Mouse (Mus musculus): ENCODE measurements around the gene Ssh3.
A peak's percentile ranks its signal among the peaks of the same experiment; 100 is the strongest.

Gene Ssh3

DNA sequence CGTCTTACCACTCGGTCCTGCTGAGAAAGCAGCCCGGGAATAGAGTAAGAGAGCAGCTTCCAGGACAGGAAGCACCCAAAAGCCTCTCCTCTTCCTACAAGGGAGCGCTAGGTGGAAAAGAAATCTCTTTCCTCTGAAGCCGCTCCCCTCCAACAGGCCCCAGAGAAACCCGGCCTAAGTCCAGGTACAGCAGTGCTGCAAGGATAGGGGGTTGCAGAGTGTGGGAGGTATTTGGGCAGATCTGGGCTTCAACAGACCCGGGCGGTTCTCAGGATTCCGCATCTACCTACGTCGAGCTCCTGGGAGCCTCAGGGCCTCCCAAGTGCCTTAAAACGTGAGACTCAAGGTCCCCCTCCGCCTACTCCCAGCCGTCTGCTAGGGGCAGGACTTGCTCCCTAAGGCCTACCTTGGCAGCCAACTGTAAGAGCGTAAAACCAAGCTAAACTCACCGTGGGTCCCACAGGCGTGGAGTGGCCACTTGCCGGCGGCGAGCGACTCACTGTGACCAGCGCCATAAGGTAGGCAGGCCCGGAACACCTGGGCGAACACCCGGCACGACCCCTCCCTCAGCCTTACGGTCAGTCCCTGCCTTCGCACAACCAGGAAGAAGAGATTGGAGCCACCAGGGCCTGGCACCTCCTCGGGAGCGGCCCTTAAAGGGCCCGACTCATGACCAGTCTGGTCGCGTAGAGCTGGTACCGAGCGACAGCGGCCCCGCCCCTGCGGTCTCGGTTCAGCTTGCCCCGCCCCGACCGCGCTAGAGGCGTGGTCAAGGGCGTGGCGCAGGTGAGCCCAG, at the start of gene Ssh3:
Gene Ssh3, minus strand, starts transcription at position 615 of the 796 bp plus-strand sequence.
- peak in 1 of 2 experiments; percentile 76 for DNase-seq (ENCODE audit: low spot score in 2 of 2)

DNA sequence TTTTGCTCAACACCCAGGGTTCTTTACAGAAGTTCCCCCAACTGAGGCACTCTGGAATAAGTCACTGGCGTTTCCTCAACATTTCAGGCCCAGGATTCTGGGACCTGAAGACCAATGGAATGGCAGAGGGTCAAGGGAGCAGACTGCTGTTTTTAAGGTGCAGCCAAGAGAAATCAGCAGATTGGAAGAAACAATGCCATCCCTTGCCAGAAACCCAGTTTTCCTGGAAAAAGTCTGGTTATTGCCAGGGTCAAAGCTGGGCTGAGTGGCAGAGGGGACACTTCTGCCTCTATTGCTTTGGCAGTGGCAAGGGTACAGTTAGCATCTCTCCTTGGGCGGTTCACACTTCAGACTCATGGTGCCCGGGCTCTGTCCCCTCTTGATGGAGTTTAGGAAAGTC, 48.2 kb upstream of the Ssh3 start:
- DNase-seq (ENCODE audit: low spot score in 2 of 2) = no peak

DNA sequence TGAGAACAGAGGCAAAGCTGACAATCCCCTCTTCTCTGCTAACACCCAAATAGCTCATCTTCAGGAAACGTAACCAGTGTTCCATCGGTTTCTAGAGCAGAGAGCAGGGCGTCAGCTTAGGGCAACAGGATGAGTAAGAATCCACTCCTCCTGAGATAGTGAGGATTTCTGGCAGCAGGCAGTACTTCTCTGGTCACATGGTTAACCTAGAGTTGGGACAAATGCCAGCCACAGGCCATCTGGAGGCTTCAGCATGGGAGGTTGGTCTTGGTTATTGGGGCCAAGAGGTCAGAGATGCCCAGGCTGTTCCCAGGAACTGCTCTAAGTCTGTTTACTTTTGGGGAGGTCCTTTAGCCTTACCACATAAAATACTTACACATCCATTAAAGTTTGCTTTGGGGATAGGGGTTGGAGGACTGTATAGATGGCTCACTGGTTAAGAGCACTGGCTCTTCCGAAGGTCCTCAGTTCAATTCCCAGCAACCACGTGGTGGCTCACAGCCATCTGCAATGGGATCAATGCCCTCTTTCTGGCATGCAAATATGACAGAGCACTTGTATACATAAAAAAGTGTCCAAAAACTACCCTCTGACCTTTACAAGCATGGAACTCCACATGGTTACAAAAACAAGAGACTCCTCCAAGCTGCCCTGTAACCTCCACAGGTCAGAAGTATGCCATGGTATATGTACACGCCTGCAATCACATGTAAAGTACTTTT, 46.4 kb upstream of the Ssh3 start:
- no peak for DNase-seq (ENCODE audit: low spot score in 2 of 2)

DNA sequence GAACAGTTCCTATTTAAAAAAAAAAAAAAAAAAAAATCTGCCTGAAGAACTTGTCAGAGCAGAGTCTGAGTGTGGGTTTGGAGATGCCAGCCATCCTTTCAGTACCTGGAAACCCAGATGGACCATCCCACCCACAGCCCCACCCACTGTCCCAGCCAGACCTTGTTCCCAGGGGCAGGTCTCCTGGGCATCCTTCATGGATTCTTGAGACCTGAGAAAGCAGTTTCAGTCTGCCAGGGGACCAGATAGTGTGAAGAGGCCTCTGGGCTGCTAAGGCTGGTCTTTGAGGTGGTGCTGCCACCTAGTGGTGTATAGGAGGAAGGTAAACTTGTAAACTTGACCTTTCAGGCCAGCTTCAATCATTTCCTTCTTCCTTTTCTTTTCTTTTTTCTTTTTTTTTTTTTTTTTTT, 40.8 kb upstream of the Ssh3 start:
- peak in 1 of 2 experiments; percentile 50 for DNase-seq (ENCODE audit: low spot score in 2 of 2)

DNA sequence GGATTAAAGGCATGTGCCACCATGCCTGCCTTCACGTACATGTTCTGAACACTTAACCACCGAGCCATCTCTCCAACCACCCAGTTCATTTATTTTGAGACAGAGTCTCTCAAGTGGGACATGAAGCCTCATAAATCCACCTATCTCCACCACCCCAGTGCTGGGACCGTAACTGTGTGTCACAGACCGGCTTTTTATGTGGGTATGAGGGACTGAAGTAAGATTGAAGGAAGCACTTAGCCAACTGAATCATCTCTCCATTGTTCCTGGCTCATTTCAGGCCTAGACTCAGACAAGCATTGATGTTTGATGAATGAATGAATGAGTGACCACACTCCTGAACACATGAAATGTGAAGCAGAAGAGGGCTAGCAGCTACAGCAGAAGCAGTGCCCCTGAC, 40.3 kb upstream of the Ssh3 start:
- DNase-seq (ENCODE audit: low spot score in 2 of 2) = no peak

DNA sequence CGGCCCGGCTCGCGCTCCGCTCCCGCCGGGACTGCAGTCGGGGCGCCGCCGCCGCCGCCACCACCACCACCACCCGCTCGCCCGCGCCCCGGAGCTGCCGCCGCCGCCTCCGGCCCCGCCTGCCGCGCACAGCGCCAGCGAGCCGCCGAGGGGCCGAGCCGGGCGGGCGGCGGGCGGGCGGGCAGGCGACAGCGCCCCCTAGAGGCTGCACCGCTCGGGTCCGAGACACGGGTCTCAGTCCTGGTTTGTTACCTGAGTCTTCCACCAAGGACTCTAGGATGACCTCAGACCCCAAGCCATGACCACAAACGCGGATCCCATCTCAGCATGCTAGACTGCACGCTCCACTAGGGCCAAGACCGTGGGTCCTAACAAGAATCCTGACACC, 37.2 kb upstream of the Ssh3 start, which contains the start of gene Grk2:
Gene Grk2, minus strand, starts transcription at position 33 of the 388 bp plus-strand sequence.
- DNase-seq (ENCODE audit: low spot score in 2 of 2) = peak in 1 of 2 experiments; percentile 69

DNA sequence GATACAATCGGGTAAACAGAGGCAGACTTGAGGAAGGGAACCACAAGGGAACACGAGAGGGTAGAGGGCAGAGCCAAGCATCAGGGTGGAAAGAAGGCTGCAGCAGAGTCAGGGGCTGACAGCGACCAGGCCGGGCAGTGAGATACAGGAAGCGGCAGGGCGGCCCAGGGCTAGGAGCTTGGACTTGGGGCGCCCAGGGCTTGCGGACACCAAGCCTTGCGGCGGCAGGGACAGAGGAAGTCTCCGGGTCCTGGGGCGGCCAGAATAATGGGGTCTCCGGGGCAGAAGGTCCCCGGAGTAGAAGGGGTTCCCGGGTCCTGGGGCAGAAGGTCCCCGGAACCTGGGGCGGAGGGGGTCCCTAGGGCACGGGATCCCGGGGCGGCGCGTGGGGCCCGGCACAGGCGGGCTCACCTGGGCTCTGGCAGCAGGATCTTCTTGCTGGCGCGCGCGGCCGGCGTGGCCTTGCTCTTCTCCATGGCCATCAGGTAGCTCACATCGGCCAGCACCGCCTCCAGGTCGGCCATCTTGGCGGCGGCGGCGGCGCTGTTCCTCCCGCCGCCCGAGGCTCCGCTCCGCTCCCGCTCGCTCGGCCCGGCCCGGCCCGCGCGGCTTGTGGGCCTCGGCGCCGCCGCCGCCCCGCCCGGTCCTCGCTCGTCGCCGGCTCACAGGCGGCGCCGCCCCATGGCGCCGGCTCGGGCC, 36.7 kb upstream of the Ssh3 start:
- no peak for DNase-seq (ENCODE audit: low spot score in 2 of 2)

DNA sequence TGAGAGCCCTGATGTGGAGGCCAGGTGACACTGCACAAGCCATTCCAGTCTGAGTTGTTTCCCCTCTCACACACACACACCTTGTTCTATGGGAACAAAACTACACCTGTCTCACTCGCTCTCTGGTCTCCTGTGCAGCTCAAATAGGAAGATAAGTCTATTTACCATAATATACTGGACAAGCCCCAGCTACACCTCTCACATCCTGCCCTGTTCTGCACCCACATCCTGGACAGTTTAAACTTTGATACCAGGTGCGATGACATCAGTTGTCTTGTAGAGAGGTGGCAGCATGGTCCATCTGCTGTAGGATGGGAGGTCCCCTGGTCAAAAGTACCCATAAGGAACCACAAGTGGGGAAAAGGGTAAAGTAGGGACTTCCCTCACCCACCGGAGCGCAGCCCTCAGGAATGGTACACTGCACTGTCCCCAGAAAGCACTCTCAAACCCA, 35.9 kb upstream of the Ssh3 start:
- no peak for DNase-seq (ENCODE audit: low spot score in 2 of 2)

DNA sequence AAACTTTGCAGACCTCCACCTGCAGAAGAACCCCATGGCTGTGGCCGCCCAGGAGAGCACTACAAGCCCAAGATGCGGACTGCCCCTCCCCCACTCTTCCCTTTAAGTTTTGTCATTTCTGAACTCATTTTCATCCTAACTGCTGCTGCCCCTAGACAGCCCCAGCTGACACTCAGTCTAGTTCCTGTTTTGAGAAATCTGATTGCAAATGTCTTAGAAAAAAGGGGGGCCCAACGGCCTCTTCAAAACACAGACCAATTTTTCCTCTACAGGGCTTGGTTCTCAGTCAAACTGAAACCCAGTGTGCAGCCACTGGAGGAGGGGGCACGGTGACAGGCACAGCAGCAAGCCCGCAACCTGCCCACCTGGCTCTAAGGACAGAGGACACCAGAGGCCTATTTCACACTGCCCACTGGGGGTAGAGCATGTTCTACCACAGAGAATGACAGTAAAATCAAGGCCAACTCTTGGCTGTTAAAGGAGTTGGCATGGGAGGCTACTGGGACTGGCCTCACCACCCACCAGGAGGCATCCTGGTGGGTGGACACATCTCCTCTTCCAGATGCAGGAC, 35.4 kb upstream of the Ssh3 start:
- DNase-seq (ENCODE audit: low spot score in 2 of 2) = no peak

DNA sequence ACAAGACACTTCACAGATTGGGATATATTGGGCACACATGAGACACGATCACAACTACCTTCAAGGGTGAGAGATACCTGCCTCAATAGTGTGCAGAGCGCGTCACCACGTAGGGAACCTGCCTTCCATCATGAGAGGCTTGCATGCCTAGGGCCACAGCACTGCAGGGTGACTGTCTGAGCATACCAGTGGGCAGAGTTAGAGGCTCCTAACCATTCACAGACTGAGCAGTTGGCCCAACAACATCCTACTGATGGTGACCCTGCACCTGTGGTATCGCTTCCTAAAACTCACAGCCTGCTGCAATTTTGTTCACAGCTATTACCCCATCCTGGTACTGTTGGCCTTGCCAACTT, 34.6 kb upstream of the Ssh3 start:
- no peak for DNase-seq (ENCODE audit: low spot score in 2 of 2)

DNA sequence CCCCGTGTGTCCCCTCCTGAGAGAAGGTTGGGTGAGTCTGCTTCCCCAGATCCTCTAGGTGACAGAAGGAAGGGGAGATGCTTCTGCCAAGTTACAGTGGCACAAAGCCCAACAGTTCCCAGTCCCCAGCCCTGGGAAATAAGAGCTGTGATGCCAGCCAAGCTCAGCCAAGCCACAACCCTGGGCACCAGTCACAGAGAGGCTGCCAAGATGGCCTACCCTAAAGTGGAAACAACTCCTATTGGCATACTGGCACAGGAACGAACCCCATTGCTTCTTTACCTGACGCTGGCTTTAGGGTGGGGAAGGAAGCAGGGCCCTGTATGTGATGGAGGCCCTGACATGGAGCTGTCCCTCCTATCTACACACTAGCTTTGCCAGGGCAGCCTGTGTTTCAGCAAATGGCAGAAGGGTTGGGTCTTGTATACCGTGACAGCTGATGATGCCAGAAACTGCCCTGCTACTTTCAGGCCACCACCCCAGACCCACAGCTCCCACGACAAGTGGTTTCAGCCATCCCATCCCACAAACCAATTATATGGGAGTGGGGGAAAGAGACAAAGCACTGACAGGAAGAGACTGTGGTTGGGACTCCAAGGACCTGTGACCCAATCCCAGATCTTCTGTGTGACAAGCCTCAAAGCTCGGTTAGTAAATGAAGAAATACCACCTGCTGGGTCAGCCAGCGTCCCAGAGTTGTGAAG, 34.1 kb upstream of the Ssh3 start:
- peak in 1 of 2 experiments; percentile 54 for DNase-seq (ENCODE audit: low spot score in 2 of 2)

DNA sequence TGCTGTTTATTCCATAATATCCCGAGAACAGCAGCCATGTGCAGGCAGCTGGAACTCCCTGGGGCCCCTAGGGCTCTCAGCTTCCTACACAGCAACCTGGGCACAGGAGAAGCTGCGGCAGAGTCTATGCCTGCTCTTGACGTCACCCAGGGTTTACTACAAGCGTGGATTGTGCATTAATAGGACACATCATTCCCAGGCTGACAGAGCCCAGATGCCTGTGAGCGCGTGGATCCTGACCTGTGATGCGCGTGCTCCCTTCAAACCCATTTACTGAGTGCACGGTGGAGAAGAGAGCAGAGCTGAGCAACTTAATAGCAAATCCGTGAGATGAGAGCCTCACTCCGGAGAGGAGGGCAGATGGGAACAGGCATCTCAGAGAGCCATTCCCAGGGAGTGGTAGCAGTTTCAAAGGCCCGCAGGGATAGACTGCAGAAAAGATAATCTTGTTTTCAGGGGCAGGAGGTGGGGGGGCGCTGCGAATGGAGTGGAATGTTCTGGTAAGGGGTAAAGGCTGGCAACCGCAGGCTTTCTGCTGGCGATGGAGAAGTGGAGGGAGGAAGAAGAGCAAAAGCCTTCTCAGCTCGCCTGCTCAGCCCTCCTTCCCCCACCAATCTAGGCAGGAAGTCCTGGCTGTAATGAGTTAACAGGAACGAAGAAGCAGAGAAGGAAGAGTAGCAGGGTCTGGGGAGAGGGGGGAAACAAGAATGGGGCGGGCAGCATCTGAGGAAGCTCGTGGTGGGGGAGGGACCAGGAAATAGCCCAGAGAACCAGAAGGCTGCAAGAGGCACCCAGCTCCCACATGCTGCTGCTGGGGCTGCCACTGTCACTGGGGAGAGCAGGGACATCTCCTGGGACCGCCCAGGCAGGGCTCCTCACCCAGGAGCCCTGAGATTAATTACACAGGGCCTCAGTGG, 33.0 kb upstream of the Ssh3 start:
- DNase-seq (ENCODE audit: low spot score in 2 of 2) = peak in 1 of 2 experiments; percentile 50

DNA sequence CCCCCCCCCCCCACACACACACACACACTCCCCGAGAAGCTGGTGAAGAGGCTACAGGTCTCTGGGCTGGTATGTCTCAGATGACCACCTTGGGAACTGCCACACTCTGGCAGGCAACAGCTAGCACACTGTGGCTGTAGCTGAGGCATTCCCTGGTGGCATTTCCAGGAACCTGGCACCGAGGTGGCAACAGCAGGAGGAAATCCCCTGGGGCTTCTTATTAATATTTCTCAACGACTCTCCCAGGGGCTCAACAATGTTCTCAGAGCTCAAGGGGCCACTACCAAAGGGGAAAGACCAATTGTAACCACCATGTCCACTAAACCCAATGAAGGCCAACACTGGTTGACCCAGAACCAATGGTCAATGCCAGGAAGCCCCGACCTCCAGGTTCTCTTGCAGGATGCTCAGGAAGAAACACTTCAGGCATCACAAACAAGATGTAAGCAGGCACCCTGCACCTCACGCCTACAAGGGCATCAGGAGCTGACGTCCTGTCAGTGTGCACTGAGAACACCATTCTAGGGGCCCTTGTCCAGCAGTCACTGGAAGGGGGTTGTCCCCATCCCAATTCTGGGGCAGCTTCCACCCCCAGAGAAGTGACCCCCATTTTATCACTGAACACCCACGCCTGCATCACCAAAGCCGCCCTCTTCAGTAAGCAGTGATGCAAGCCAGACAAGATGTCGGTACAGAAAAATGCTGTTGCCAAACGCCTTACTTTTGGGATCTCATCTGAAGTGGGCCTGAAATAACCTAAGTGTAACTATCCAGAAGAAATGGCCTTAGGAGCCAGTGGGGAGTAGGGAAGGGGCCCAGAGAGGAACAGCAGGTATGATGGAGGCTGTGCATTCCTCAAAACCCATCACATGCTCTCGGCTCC, 32.1 kb upstream of the Ssh3 start:
- no peak for DNase-seq (ENCODE audit: low spot score in 2 of 2)

DNA sequence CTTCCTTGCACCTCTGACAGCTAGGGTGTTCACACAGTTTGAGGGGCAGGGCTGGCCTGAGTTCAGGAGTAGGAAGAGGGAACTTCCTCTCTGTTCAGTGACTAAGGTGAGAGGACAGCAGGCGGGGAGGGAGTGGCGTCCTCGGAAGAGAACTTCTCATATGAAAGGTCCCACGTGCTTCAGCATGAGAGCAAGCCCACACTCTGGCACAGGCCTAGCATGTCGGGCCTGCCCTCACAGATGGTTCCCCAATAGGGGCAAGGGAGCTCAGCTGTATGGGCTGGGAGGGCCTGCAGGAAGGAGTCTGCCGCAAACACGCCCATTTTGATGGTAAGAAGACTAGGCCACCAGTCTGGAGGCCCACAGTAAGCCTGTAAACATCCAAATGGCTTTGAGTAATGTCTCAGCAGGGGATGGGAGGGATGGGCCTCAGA, 31.3 kb upstream of the Ssh3 start:
- DNase-seq (ENCODE audit: low spot score in 2 of 2) = no peak

DNA sequence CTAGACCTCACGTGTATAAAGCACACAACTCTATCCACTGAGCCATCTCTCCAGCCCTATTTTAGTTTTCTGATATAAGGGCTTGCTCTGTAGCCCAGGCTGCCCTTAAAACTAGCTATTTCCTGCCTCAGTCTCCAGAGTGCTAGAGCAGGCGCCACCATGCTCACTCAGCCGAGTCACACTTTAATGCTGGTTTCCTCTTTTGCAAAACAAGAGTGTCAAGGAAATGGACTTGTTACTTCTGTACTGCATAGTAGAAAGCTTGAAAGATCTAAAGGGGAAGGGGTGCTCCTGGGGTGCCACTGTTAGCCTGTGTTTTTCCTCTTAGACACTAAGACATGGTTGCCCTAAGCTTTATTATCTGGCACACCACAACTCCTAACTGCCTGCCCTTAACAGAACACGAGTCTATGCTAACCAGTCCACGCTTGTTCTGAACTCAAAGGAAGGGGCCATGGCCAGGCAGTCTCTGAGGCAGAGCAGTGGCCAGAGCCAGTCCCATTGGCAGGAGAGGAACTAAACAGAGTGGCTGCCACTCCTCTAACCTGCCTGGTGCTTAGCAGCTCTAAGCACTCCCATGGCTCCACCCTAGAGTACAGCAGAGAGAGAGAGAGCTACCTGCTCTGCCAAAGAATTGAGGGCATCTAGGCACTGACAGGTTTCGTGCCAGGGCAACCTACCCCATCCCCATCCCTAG, 30.7 kb upstream of the Ssh3 start:
- no peak for DNase-seq (ENCODE audit: low spot score in 2 of 2)

DNA sequence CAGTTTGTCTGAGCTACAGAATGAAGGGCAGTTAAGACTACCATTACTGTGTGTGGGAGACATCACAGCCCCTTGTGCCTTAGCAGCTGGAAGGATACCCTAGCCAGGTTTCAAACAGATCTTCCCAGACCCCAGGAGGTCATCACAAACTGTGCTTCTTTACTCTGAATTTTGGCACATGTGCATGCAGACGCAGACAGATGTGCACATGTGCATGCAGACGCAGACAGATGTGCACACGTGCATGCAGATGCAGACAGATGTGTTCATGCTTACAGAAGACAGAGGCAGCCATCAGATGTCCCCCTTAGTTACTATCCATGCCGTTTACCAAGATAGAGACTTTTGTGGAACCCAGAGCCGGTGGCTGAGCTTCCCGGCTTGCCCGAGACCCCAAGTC, 30.1 kb upstream of the Ssh3 start:
- DNase-seq (ENCODE audit: low spot score in 2 of 2) = no peak

DNA sequence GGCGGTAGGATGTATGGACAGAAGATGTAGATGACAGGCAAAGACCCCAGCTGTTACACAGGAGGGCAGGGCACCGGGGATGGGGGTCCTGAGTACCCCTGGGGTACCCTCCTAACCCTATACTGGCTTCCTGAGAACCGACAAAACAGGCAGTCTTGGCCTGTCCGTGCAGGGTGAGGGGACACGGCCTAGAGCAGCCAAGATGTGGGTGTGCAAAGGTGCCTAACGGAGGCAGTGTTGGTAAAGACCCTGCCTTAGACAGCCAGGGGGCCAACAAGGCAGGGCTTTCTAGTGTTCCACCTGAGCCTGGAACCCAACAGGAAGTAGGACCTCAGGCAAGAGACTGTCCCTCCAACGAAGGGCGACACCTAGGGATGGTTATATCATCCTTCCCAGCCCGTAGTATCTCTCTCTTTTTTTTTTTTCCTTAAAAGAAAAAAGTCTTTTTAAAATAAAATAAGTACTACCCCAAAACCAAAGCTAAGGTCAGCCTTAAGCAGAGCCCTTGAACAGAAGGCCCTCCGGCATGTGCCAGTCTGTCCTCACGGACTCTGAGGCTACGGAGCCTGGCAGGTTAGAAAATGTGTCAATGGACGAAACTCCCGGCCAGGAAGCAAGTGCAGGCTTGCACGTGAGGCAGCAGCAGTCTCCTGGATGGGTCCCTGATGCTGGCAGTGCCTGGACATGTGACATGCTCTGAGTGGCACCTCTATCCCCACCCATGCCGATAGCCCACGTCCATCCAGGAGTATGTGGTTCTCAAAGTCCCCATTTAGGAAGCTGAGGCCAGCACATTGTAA, 29.5 kb upstream of the Ssh3 start:
- no peak for DNase-seq (ENCODE audit: low spot score in 2 of 2)

DNA sequence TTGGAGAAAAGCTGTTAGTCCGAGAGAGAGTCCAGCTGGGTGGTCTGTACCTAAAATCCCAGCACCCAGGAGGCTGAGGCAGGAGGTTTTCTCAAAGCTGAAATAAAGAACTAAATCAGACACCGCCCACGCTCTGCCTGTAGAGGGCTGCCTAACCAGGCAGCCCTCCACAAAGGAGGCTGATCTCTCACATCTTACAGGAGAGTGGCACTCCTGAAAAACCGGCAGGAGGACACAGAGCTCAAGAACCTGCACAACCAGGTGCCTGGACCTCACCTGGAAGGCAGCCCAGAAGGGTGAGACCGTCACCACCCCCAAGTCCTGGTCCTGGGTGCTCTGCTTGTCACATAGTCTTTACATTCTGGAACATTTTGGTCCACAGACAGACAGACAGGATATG, 28.9 kb upstream of the Ssh3 start:
- no peak for DNase-seq (ENCODE audit: low spot score in 2 of 2)

Data from left cerebral cortex, adult 9 months (tissue).